Mouse (Mus musculus) retina, postnatal 7 days (tissue): ENCODE results near the gene Tspan4.
A peak's percentile ranks its signal among the peaks of the same experiment; 100 is the strongest.

Source experiments
- DNase-seq: peaks from one replicate; pipeline ENCODE4 v3.0.0-alpha.2; 2012; ENCODE audit warnings: low read depth, low spot score

Tspan4 gene

GRCm38 (mm10) chr7:141506278-141506677, 31.2 kb downstream of the Tspan4 start:
- DNase-seq = no peak

DNA sequence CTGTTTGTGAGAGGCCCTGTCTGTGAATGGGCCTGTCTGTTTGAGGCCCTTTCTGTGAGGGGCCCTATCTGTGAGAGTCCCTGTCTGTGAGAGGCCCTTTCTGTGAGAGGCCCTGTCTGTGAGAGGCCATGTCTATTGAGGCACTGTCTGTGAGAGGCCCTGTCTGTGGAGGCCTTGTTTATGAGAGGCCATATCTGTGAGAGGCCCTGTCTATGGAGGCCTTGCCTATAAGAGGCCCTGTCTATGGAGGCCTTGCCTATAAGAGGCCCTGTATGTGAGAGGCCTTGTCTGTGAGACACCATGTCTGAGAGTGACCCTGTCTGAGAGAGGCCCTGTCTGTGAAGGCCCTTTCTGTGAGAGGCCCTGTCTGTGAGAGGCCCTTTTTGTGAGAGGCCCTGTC, 33.1 kb downstream of the Tspan4 start:
- no peak for DNase-seq

- no peak for DNase-seq
These were observed 35.2 kb downstream of the Tspan4 start for GRCm38 (mm10) chr7:141510196-141510595.

DNA sequence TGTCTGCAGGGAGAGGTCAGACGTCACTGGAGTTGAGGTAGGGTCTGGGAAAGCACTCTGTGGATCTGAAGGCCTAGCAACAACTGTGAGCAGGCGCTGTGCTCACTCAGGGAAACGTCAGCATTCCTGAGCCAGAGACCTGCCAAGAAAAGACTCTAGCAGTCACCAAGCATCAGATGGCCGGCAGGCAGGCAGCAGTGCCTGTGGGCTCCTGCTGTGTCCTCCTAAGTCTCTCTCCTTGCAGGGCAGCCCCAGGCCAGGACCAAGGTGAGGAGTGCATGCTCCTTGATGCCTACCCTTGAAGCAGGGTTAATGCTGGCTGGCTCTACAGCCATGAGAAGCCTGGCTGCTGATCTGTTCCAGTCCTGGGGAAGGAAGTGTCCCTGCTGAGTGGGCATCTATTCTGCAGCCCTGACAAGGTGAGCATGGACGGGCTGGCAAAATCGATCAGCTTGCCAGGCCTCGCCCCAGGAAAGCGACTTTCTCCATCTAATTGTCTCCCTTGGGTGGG, 35.7 kb downstream of the Tspan4 start:
- no peak for DNase-seq

DNA sequence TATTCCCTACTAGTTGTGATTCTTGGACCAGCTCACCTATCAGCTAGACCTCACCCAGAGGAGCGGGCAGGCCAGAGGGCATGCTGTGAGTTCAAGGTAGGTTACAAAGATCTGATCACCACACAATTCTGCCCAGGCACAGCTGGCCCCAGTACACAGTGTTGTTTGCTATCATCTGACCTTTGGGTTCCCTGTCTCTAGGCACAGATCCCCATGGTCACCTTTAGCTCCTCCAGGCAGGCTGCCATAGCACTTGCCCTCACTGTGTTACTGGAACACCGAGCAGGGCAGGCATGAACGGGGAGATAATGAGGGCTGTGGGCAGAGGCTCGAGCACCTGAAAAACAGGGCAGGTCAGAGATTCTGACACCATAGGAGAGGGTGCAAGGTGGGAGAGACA, 42.6 kb downstream of the Tspan4 start:
- DNase-seq = no peak

- DNase-seq = no peak
These were observed 43.3 kb downstream of the Tspan4 start for GRCm38 (mm10) chr7:141518296-141518695.

DNA sequence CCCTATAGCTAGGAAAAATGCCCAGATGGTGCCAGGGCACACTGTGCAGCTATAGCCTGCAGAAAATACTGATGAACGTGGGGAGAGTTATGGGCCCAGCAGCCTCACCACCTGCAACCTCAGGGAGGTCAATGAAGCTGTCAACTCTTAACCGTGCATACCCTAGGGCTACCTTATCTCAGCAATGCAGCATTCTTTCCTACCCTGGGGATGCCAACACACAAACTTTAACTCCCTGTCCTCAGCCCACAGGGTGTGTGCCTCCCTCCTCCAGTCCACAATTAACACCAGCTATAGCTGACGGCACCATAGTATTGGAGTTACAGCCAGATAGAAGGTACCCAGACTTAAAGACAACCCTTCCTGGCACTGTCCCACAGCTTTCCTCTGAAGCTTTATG, 43.9 kb downstream of the Tspan4 start:
- no peak for DNase-seq

DNA sequence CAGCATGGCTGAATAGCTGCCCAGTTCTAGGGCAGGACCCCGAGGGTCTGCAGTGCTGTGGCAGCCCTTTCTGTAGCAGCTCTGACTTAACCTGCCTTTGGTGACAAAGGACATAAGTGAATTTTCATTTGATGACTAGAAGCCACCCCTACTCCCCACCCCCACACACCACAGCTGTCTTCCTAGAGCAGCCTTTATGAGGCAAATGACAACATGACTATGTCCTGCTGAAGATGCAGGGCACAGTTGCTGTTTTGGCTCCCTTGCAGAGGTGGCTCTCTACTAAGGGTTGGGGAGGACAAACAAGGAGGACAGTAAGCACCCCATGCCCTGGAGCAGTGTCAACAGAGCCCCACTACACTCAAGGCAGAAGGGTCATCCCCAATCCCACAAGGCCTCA, 44.8 kb downstream of the Tspan4 start:
- no peak for DNase-seq

DNA sequence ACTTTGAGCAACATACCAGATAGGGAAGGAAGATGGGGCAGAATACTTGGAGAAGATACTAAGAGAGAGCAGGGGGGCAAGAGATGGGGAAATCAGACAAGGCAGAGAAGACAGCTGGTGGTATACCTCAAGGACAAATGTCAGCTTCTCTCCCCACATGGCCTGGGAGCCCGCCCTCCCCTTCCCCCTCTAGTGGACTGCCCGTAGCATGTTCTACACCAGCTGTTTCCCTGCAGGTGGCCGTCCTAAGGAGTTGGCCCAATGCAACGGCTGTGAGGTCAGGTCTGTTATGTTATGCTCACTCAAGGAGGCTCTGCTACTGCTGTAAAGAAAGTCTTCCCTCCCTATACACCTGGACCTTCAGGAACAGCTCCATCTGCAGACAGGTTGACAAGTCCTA, 48.0 kb downstream of the Tspan4 start:
- DNase-seq = no peak

- no peak for DNase-seq
These were observed 49.2 kb downstream of the Tspan4 start for GRCm38 (mm10) chr7:141524271-141524670.

- DNase-seq = peak; percentile 77
These were observed 49.9 kb downstream of the Tspan4 start for GRCm38 (mm10) chr7:141524760-141525579.

DNA sequence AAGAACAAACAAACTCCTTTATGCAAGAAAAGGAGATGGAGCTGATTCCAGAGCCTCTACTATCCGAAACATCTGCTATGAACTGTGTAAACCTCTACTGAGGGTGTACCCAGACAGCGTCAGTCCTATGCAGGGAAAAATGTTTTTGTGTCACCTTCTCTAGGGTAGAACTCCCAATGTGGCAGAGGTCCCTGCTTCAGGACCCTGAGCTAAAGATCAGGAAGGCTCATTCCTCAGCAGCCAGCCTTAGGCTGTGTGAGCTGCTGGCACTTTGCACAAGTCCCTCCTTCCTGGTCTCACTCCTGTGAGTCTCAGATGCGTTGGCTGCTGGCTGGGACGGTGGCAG, 50.5 kb downstream of the Tspan4 start:
- no peak for DNase-seq

DNA sequence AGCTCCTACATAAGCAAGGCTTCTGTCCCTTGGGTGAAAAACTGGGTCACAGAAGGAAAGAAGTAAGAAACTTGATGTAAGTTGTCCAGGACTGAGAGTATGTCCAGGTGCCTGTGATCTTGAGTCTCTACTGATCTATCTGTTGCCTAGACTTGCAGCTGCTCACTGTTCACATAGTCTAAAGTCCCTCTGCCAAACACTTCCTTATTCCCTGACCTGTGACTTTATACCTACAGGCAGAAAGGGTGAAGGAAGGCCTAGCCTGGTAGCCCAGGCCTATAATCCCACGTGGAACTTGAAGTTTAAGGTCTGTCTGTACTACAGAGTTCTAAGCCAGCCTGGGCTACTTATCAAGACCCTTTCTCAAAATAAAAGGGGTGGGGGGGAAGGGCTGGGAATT, 60.5 kb downstream of the Tspan4 start:
- DNase-seq = no peak

DNA sequence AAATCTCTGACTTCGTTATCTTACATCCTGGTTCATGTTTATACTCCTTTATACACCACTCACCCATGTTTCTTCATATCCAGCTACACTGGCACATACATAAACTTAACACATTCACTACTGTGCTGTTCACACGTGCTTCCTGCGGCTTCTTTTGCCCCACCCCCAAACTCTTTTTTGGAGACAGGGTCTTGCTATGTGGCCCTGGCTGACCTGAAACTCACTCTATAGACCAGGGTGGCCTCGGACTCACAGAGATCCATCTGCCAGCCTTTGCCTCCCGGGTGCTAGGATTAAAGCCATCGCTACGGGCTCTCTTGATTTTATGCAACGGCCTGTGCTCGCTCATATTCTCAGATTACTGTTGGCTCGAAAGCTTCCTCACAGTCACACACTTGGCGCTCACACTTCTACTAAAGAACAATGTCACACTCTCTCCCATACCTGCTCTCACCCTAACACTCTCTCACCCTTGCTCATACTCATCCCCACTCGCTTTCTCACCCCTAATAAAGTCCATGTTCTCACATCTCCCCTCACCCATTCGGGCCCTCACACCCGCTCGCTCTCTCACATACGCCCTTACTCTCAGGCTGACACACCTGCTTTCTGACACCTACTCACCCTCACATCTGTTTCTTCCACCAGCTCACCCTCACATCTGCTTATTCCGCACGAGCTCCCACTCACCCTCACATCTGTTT, 64.0 kb downstream of the Tspan4 start:
- DNase-seq = no peak

DNA sequence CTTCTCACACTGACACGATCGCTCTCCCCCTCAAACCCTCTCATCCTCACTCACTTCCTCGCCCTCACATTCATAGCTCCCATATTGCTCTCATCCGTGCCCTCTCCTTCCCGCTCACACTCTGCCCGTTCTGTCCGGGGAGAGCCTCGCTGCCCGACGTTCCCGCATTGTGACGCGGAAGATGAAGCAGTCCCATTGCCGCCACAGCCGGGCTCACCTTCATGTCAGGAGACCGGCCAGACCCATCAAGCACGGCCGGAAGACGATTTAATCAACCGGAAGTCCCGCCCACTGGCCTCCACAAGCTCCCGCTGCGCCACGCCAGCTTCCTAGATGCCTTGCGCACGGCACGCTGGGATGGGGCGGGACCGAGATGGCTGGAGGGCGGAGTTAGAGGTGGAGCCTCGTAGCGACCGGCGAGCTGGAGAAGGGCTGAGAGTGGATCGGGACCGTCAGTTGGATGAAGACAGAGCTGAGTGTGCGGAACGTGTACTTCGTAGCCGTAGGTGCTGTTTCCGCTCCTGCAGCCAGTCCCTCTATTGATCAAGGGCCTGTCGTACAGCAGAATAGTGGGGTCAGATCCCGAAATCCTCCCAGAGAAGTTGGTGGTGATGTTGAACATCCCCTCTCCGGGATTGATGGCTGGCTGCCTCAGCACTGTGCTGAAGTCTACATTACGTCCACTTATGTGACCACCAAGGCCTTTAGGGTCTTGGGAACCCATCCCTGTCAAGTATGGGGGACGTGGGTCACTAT, 64.7 kb downstream of the Tspan4 start, which contains the start of gene Chid1:
Gene Chid1 (minus strand): TSS at position 302 of the 756 bp plus-strand sequence.
- DNase-seq = peak; percentile 98

GRCm38 (mm10) chr7:141540312-141541081, 65.5 kb downstream of the Tspan4 start:
- no peak for DNase-seq

DNA sequence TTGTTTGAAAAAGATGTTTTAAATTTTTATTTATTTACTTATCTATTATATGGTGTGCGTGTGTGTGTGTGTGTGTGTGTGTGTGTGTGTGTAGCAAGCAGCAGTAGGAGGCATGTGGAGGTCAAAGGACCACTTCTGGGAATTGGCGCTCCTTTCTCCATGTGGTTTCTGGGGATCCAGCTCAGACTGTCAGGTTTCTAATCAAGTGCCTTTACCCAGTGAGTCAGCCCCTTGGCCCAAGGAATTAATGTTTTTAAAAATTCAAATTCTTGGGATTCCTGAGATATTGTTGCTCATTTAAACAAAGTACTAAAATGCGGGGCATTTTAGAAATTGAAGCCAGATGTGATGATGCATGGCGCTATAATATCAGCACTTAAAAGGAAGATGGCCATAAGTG, 66.6 kb downstream of the Tspan4 start:
- no peak for DNase-seq

GRCm38 (mm10) chr7:141542588-141542987, 67.5 kb downstream of the Tspan4 start:
- DNase-seq = no peak
